Mouse (Mus musculus): ENCODE data around the gene Zbtb44. TPM values are rescaled to one million over a fixed set of nuclear protein-coding genes. Genes with fewer than 3 reads are reported as not detected.

Gene Zbtb44
- polyA plus RNA-seq, 1 experiment from 2014 or later = 4.9 TPM

GRCm38 (mm10) chr9:31122464-31123030, 92.1 kb downstream of the Zbtb44 start:
- no peaks in the 10 kb centered on the region for H3K4me1 ChIP-seq (ENCODE audit: insufficient read depth)
- H3K9me3 ChIP-seq (ENCODE audit: low read length) = no peaks in the 10 kb centered on the region
- DNase-seq (no peak), ATAC-seq (no peak)
- no peak overlapping the region for H3K4me2 ChIP-seq (ENCODE audit: low read depth, low read length)
- no peak overlapping the region for H3K9ac ChIP-seq (replicated peaks)
- no peak for TF ChIP-seq EP300 (IDR thresholded peaks at IDR 0.05; ENCODE audit: low read depth)
- TF ChIP-seq CTCF (IDR thresholded peaks at IDR 0.05; ENCODE audit: low read depth) = no peak
- 70% methylated on average over 13 of the region's 13 CpGs for WGBS (ENCODE audit: insufficient replicate concordance)
- H3K27ac ChIP-seq (ENCODE audit: low read depth) = no peak overlapping the region
- no peak overlapping the region for H3K4me3 ChIP-seq (ENCODE audit: low read depth, low read length)
- H3K36me3 ChIP-seq (replicated peaks; ENCODE audit: insufficient read depth, low read length) = no peaks in the 10 kb centered on the region
- 0 out of 2 replicates have a peak, but pooled peaks cover 3% of the 10 kb centered on the region for H3K27me3 ChIP-seq (ENCODE audit: insufficient read depth, low read length)

Other genes starting within 250 kb of the Zbtb44 start
- gene Adamts15, start 108.2 kb upstream of the Zbtb44 start, polyA plus RNA-seq (2015; fragmentation: Nextera tagmentation; extraction: Ambion mirVana) = 0.81 and 1.1 TPM in 2 replicates
- 0.05 and 0.06 TPM in 2 replicates for gene Adamts8, start 88.1 kb upstream of the Zbtb44 start, polyA plus RNA-seq (2015; fragmentation: Nextera tagmentation; extraction: Ambion mirVana)
- 0.69 and 0.99 TPM in 2 replicates for gene St14, start 101.2 kb downstream of the Zbtb44 start, polyA plus RNA-seq (2015; fragmentation: Nextera tagmentation; extraction: Ambion mirVana)
- gene Aplp2, start 181.2 kb downstream of the Zbtb44 start, polyA plus RNA-seq (2015; fragmentation: Nextera tagmentation; extraction: Ambion mirVana) = 167 and 178 TPM in 2 replicates
- 1.3 and 1.5 TPM in 2 replicates for gene Prdm10, start 249.9 kb downstream of the Zbtb44 start, polyA plus RNA-seq (2015; fragmentation: Nextera tagmentation; extraction: Ambion mirVana)

Data from liver, postnatal 0 days (tissue).